Mouse (Mus musculus): ENCODE data around the gene Cryzl1.

DNA sequence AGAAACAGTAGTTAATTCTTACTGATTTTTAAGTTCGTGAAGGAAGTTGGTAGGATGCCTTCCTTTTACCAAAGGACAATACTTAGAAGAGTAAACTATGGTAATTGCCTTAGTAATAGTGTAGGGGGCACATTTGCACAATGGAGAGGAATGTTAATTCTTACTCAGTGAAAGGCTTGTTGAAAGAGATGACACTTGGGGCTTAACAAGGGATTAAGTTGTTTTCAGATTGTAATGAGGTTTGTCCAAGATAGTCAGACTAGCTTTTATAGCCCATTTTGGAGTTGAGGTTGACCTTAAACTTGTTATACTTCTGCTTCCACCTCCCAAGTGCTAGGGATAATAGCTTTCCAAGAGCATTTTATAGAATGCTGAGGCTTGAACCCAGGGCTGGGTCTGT is 67.4 kb downstream of the Cryzl1 start:
- TF ChIP-seq CTCF (IDR thresholded peaks at IDR 0.05; ENCODE audit: borderline replicate concordance, control insufficient read depth, extremely low read depth, insufficient read depth, low read length, poor library complexity): no peak
- no peak for TF ChIP-seq POLR2A (IDR thresholded peaks at IDR 0.05; ENCODE audit: control insufficient read depth, extremely low read depth, insufficient read depth, low read length, poor library complexity)

Data from thymus, adult 2 months (tissue).